Mouse (Mus musculus): ENCODE data around the gene 2010111I01Rik. TPM values are rescaled to one million over a fixed set of nuclear protein-coding genes. Genes with fewer than 3 reads are reported as not detected.
"Not testable (repeated sequence)": the region's sequence is repeated elsewhere in the genome, so short reads cannot be mapped to it uniquely, and the experiment has no call there.

2010111I01Rik gene
- polyA plus RNA-seq, 1 experiment from 2014 or later = 119 TPM

DNA sequence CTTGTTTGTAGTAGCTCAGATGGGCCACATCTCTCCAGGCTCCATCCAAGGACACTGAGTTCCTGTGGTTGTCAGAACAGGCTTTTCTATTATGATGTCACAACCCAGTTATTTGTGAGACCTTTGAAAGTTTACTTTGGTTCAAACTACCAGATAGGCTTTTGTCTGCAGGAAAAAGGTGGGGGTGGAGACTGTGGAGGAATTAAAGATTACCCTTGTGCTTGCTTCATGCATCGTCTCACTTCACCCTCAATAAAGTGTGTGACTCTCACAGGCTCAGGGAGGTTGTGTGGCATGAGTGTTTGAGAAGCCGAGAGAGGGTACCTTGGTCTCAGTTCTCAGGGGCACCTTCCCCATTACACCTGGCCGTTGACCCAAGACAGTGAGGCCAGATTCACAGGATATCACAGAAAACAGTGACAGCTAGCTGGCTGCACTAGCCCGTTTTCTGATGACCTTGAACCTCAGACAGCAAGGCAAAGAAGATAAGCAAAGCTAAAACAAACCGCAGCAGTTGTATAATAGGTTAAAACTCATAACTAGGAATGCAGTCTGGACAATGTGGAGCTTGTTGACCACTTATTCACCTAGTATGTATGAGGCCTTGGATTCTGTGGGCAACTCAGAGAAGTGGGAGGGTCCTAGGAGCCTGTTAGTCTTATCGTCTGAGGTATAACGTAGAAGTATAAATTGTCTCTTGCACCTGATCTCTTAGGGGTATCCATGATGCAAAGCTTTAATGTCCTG is 266.4 kb downstream of the 2010111I01Rik start:
- peaks cover 23% of the 10 kb centered on the region for H3K4me1 ChIP-seq (ENCODE audit: control insufficient read depth, insufficient read depth, low read length)
- ATAC-seq (ENCODE audit: insufficient read depth, low FRiP score) = peak; percentile 38
- 42% methylated on average over 7 of the region's 7 CpGs for WGBS

DNA sequence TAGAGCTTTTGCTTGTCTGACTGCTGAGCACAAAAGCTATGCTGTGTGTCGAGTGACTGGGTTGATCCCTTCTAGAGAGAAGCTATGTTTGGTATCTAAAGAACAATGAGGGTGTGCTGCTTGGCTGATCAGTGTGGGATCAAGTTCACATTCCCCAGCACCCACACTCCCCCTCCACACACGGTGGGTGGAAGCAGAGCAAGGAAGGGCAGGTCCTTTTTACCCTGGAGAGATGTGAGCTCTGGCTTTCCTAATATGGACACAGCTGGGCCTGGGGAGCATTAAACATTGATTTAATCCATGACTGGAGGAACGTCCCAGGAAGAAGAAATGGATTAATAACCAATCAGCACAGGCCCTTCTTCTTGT is 267.0 kb downstream of the 2010111I01Rik start:
- Histone ChIP-seq H3K9me3 (replicated peaks; ENCODE audit: control insufficient read depth, low read length) (no peaks in the 10 kb centered on the region), H3K27ac (ENCODE audit: low read length) (peak overlapping the region; percentile 80), H3K27me3 (ENCODE audit: control insufficient read depth, insufficient read depth, low read length) (no peaks in the 10 kb centered on the region), H3K4me2 (ENCODE audit: low read depth, low read length) (no peak overlapping the region), H3K36me3 (ENCODE audit: control insufficient read depth, insufficient read depth, low read length) (no peaks in the 10 kb centered on the region), H3K4me1 (ENCODE audit: control insufficient read depth, insufficient read depth, low read length) (peaks cover 25% of the 10 kb centered on the region), H3K9ac (ENCODE audit: low read length) (no peak overlapping the region), H3K4me3 (replicated peaks; ENCODE audit: low read length) (no peak overlapping the region)
- WGBS = 8% methylated on average over 3 of the region's 3 CpGs
- peak; percentile 89 for ATAC-seq (ENCODE audit: insufficient read depth, low FRiP score)

More for the DNA sequence above, 266.4 kb downstream of the 2010111I01Rik start:
- Histone ChIP-seq H3K27me3 (ENCODE audit: control insufficient read depth, insufficient read depth, low read length) (no peaks in the 10 kb centered on the region), H3K9me3 (replicated peaks; ENCODE audit: control insufficient read depth, low read length) (no peaks in the 10 kb centered on the region), H3K36me3 (ENCODE audit: control insufficient read depth, insufficient read depth, low read length) (no peaks in the 10 kb centered on the region), H3K4me2 (ENCODE audit: low read depth, low read length) (no peak overlapping the region), H3K27ac (ENCODE audit: low read length) (peak overlapping the region; percentile 80), H3K4me3 (replicated peaks; ENCODE audit: low read length) (no peak overlapping the region), H3K9ac (ENCODE audit: low read length) (0 out of 2 replicates have a peak overlapping the region, but pooled peaks have one; percentile 13)

DNA sequence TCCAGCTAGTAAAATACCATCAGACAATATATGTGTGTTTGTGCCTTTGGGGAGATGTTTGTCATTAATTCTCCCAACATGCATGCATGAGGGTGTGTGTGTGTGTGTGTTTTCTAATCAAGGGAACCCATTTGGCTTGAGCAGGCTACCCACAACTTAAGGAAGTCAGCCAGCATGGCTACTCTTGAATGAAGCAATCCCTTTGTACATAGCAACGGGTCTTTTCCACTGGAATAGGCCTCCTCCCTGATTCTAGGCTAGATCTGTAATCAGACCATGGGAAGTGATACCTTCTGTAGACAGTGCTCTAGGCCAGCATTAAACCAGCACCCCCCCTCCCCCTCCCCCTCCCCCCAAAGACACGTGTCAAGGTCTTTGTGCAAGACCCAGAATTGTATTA is 267.9 kb downstream of the 2010111I01Rik start:
- no peak overlapping the region for H3K9ac ChIP-seq (ENCODE audit: low read length)

DNA sequence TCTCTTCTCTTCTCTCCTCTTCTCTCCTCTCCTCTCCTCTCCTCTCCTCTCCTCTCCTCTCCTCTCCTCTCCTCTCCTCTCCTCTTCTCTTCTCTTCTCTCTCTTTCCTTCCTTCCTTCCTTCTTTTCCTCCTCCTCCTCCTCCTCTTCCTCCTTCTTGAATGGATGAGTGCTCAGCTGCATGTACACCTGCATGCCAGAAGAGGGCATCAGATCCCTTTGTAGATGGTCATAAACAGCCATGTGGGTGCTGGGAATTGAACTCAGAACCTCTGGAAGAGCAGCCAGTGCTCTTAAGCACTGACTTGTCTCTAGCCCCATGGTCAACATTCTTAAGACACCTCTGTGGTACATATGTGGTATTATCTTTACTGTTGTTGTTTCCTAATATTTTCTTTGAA is 269.8 kb downstream of the 2010111I01Rik start:
- not testable (repeated sequence) for H3K9ac ChIP-seq (ENCODE audit: low read length); H3K4me3 ChIP-seq (replicated peaks; ENCODE audit: low read length); H3K36me3 ChIP-seq (ENCODE audit: control insufficient read depth, insufficient read depth, low read length); H3K27me3 ChIP-seq (ENCODE audit: control insufficient read depth, insufficient read depth, low read length); H3K9me3 ChIP-seq (replicated peaks; ENCODE audit: control insufficient read depth, low read length); H3K27ac ChIP-seq (ENCODE audit: low read length); H3K4me2 ChIP-seq (ENCODE audit: low read depth, low read length); ATAC-seq (ENCODE audit: insufficient read depth, low FRiP score)
- H3K4me1 ChIP-seq (ENCODE audit: control insufficient read depth, insufficient read depth, low read length) = peaks cover 27% of the 10 kb centered on the region

More for the DNA sequence above, 267.9 kb downstream of the 2010111I01Rik start:
- ATAC-seq (ENCODE audit: insufficient read depth, low FRiP score) = no peak
- Histone ChIP-seq H3K9me3 (replicated peaks; ENCODE audit: control insufficient read depth, low read length) (no peaks in the 10 kb centered on the region), H3K27ac (ENCODE audit: low read length) (peak overlapping the region; percentile 80), H3K4me3 (replicated peaks; ENCODE audit: low read length) (no peak overlapping the region), H3K4me2 (ENCODE audit: low read depth, low read length) (no peak overlapping the region), H3K27me3 (ENCODE audit: control insufficient read depth, insufficient read depth, low read length) (no peaks in the 10 kb centered on the region), H3K36me3 (ENCODE audit: control insufficient read depth, insufficient read depth, low read length) (no peaks in the 10 kb centered on the region), H3K4me1 (ENCODE audit: control insufficient read depth, insufficient read depth, low read length) (peaks cover 25% of the 10 kb centered on the region)
- 54% methylated on average over 2 of the region's 2 CpGs for WGBS

DNA sequence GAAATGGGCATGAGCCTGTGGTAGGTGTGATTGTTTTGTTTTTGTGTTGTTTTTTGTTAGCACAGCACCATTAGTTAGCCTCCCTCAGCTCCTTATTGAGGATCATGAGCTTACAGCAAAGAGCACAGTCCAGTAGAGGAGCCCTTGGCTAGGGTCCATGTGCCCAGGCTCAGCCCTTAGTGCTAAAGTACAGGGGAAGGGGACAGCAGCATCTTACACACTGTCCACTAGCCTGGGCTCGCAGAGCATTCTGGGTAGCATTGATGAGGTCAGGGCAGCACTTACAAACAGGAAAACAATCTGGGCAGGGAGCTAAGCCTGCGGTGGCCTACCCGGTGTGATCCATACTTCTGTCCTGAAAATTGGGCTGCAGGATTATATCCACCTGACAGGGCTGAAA is 270.9 kb downstream of the 2010111I01Rik start:
- 74% methylated on average over 3 of the region's 3 CpGs for WGBS
- no peak for ATAC-seq (ENCODE audit: insufficient read depth, low FRiP score)
- Histone ChIP-seq H3K4me1 (ENCODE audit: control insufficient read depth, insufficient read depth, low read length) (peaks cover 27% of the 10 kb centered on the region), H3K27ac (ENCODE audit: low read length) (peak overlapping the region; percentile 79), H3K9me3 (replicated peaks; ENCODE audit: control insufficient read depth, low read length) (no peaks in the 10 kb centered on the region), H3K4me3 (replicated peaks; ENCODE audit: low read length) (no peak overlapping the region), H3K27me3 (ENCODE audit: control insufficient read depth, insufficient read depth, low read length) (no peaks in the 10 kb centered on the region), H3K4me2 (ENCODE audit: low read depth, low read length) (no peak overlapping the region), H3K9ac (ENCODE audit: low read length) (no peak overlapping the region), H3K36me3 (ENCODE audit: control insufficient read depth, insufficient read depth, low read length) (no peaks in the 10 kb centered on the region)

DNA sequence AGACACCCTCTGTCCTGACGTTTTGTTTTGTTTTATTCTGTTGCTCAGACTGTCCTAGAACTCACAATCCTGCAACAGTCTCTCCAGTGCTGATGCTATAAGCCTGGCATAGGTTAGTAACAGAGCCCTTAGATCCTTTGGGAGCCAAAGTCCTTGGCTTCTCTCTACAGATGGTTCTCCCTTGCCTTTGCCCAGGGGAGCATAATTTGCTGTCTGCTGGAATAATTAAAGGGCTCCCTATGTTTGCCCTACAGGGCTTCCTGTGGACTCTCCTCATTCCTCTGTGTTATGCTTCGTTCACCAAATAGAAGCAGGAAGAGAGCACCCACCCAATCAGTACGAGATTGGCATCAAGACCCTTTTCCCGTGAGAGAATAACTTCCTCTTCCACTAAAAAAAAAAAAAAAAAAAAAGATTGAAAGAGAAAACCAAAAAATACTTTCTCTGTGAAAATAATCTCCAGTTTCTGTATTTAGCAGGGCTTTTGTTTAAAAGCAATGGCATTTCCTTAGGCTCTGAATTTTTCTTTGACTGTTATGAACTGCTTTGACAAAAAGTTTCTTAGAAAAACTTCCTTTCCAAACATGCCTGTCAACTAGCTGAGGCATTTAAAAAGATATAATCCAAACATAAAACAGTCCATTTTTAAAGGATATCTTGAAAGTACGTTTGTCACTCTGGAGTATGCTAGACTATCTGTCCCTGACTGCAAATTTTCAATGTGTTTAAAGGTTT is 271.6 kb downstream of the 2010111I01Rik start:
- Histone ChIP-seq H3K4me1 (ENCODE audit: control insufficient read depth, insufficient read depth, low read length) (peaks cover 25% of the 10 kb centered on the region), H3K9me3 (replicated peaks; ENCODE audit: control insufficient read depth, low read length) (no peaks in the 10 kb centered on the region), H3K4me2 (ENCODE audit: low read depth, low read length) (no peak overlapping the region), H3K36me3 (ENCODE audit: control insufficient read depth, insufficient read depth, low read length) (no peaks in the 10 kb centered on the region), H3K9ac (ENCODE audit: low read length) (no peak overlapping the region), H3K27ac (ENCODE audit: low read length) (peak overlapping the region; percentile 79), H3K4me3 (replicated peaks; ENCODE audit: low read length) (no peak overlapping the region), H3K27me3 (ENCODE audit: control insufficient read depth, insufficient read depth, low read length) (no peaks in the 10 kb centered on the region)
- no peak for ATAC-seq (ENCODE audit: insufficient read depth, low FRiP score)
- WGBS = 20% methylated on average over 5 of the region's 5 CpGs

DNA sequence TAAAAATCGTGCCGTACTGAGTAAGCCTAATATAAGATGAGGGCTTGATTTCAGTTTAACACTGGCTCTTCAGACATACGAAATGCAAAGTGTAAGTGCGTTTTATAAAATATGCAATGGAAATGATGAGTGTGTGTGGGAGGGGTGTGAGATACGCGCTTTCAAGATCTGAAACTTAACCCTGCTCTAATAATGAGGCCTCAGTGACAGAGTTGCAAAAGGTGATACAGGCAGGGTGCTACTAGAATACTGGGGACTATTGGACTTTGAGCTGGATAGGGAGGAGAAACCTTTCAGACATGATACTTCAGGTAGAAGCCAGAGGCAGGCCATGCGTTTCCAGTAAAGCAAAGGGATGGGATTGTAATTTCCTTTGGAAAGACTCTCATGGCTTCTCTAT is 273.4 kb downstream of the 2010111I01Rik start:
- Histone ChIP-seq H3K4me2 (ENCODE audit: low read depth, low read length) (no peak overlapping the region), H3K27me3 (ENCODE audit: control insufficient read depth, insufficient read depth, low read length) (no peaks in the 10 kb centered on the region), H3K4me1 (ENCODE audit: control insufficient read depth, insufficient read depth, low read length) (peaks cover 20% of the 10 kb centered on the region), H3K9me3 (replicated peaks; ENCODE audit: control insufficient read depth, low read length) (no peaks in the 10 kb centered on the region), H3K27ac (ENCODE audit: low read length) (no peak overlapping the region), H3K36me3 (ENCODE audit: control insufficient read depth, insufficient read depth, low read length) (no peaks in the 10 kb centered on the region), H3K4me3 (replicated peaks; ENCODE audit: low read length) (no peak overlapping the region), H3K9ac (ENCODE audit: low read length) (no peak overlapping the region)
- ATAC-seq (ENCODE audit: insufficient read depth, low FRiP score) = no peak
- 83% methylated on average over 7 of the region's 7 CpGs for WGBS

DNA sequence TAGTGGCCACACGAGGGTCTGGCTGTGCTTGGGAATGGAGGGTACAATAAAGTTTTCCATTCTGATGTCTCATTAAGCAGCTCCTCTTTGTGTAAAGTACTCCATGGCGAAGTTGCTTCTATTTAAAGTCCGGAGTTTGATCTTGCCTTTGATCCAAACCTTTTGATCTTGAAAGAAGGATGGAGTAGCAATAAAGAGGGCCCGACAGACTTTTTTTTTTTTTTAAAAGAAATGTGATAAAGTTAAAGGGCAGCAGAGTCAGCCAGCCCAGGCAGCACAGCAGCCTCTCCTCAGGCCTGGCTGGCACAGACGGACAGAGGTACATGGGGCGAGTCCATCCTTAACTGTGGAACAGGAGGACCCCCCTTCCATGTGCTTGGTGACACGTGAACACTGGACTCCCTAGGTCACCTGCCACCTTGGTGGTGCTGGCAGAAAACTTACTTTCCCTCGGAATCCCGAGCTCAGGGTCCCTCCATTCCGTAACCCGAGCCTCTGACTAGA is 274.7 kb downstream of the 2010111I01Rik start:
- Histone ChIP-seq H3K36me3 (ENCODE audit: control insufficient read depth, insufficient read depth, low read length) (no peaks in the 10 kb centered on the region), H3K9ac (ENCODE audit: low read length) (peak overlapping the region; percentile 96), H3K27me3 (ENCODE audit: control insufficient read depth, insufficient read depth, low read length) (no peaks in the 10 kb centered on the region), H3K9me3 (replicated peaks; ENCODE audit: control insufficient read depth, low read length) (no peaks in the 10 kb centered on the region), H3K4me1 (ENCODE audit: control insufficient read depth, insufficient read depth, low read length) (peaks cover 25% of the 10 kb centered on the region), H3K4me3 (replicated peaks; ENCODE audit: low read length) (peak overlapping the region; percentile 91), H3K27ac (ENCODE audit: low read length) (peak overlapping the region; percentile 95), H3K4me2 (ENCODE audit: low read depth, low read length) (peak overlapping the region; percentile 89)
- peak; percentile 32 for ATAC-seq (ENCODE audit: insufficient read depth, low FRiP score)
- WGBS = 7% methylated on average over 11 of the region's 11 CpGs
